Mouse (Mus musculus): ENCODE data around the gene Ghdc.

DNA sequence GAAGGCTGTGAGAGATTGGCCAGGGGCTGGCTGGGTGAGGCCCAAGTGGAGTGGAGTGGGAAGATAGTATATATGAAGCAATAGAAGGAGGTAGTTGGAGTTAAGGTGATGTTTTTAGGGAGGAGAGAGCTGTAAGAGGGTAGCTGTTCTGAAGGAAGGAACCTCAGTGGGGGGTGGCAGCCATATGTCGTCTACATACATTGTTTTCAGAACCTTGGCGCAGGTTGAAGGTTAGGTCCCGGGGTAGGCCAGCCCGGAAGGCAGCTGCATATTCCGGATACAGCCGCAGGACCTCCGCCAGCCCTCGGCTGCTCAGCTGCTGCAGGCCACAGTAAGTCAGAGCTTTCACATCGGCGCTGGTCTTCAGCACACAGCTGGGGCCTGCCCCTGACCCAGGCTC, 24.2 kb downstream of the Ghdc start:
- no peak for TF ChIP-seq CTCF (IDR thresholded peaks at IDR 0.05; ENCODE audit: control insufficient read depth, insufficient read depth, insufficient read length)
- no peak for TF ChIP-seq MAX (IDR thresholded peaks at IDR 0.05)
- no peak for TF ChIP-seq MYOD1 (IDR thresholded peaks at IDR 0.05; ENCODE audit: control insufficient read depth, insufficient read length, low read depth)
- no peak for TF ChIP-seq USF1 (IDR thresholded peaks at IDR 0.05; ENCODE audit: low read depth)
- no peak for TF ChIP-seq MYOG (IDR thresholded peaks at IDR 0.05; ENCODE audit: control insufficient read depth, extremely low read depth, insufficient read length)
- no peak for TF ChIP-seq FOSL1 (IDR thresholded peaks at IDR 0.05; ENCODE audit: insufficient read depth, low read length, poor library complexity, severe bottlenecking)
